Mouse (Mus musculus) cerebellum, adult 2 months (tissue): ENCODE data around the gene Dzip1.

ENCODE experiments used
- CTCF ChIP-seq: fragments of 200-500 bp; IDR thresholded peaks from 2 replicates; pipeline ENCODE4 v1.5.1; 2011; ENCODE audit warnings: low read depth, mild to moderate bottlenecking, control low read depth, low read length, moderate library complexity, borderline replicate concordance; ENCODE audit not compliant: insufficient read depth
- POLR2A ChIP-seq: fragments of 200-500 bp; IDR thresholded peaks from 2 replicates; pipeline ENCODE4 v1.6.1; 2011; ENCODE audit warnings: low read length, control low read depth, borderline replicate concordance; ENCODE audit not compliant: insufficient read depth

DNA sequence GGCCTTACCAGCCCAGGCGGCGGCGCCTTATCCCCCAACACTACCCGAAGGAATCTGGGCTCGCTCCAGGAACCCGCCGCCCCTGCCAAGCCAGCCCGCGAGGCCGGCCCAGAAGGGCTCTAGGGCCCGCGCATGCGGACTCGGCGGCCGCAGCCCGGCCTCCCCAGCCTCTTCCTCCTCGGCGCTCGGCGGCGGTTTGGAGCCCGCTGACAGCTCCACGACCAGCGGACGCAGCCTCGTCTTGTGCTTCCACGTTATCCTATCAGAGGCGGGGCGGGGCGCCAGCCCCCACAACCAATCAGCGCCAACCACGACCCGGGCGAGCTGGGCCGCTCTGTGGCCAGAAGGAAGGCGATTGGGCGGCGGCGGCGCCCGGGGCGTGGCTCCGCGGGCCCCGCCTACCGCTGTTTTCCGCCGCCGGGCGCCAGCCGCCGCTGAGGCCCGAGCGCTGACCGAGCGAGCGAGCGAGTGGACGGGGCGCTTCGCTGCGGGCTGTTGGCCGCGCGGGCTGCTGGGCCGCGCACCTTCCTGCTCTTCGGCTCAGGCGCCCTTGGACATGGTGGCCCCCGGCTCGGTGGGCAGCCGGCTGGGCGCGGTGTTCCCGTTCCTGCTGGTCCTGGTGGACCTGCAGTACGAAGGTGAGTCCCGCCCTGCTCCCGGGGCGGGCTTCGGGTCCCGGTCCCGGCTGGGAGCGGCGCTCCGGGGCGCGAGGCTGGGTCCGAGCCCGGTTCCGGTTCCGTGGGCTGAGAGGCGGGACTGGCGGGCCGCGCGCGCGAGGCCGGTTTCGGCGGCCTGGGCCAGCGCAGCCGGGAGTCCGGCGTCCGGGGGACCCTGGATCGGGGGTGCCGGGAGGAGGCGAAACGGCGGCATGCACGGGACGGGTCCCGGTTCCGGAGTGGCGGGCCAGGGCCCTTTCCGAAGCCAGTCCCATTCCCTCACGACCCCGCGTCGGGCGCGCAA lies 12.6 kb upstream of the Dzip1 start, which contains the start of gene Dnajc3:
- TF ChIP-seq POLR2A = peak; percentile 70
- no peak for TF ChIP-seq CTCF
